Mouse (Mus musculus): Measurements from ENCODE around the gene Acsl4. TPM values are rescaled to one million over a fixed set of nuclear protein-coding genes. Genes with fewer than 3 reads are reported as not detected.

Gene Acsl4
- total and polyA plus RNA-seq, 3 experiments = 10.0 to 26.8 (median 25.9) TPM

GRCm38 (mm10) chrX:142316106-142316505, 74.2 kb downstream of the Acsl4 start:
- no peaks in the 10 kb centered on the region for H3K79me2 ChIP-seq (replicated peaks; ENCODE audit: control insufficient read depth, extremely low read depth, insufficient read depth, poor library complexity, severe bottlenecking)
- H3K27me3 ChIP-seq (replicated peaks) = no peaks in the 10 kb centered on the region
- H3K36me3 ChIP-seq (replicated peaks in 1 of 2; ENCODE audit: control insufficient read depth in 1 of 2, insufficient read depth in 1 of 2, low read length in 1 of 2) = no peaks in the 10 kb centered on the region
- H3K4me3 ChIP-seq (replicated peaks in 1 of 3; ENCODE audit: low read depth in 2 of 3, low read length in 2 of 3, poor library complexity in 1 of 3) = no peak overlapping the region
- no peaks in the 10 kb centered on the region for H3K4me1 ChIP-seq (ENCODE audit: control insufficient read depth in 1 of 2, insufficient read depth in 2 of 2)
- H3K27ac ChIP-seq (ENCODE audit: insufficient read depth, low read depth) = no peak overlapping the region
- in situ Hi-C loops (cut with MboI; ENCODE audit: low pct_ligation_motif_present, low pct_unique_long_range_greater_than_20kb, low sequenced_read_pairs) = loop anchor here (25.0 kb wide), 1 partner anchor 104 kb away; no protein-coding TSS in a partner anchor
- no peak for DNase-seq (ENCODE audit: extremely low read depth)
- no peaks in the 10 kb centered on the region for H3K9me3 ChIP-seq (replicated peaks; ENCODE audit: low read length)
- dilution Hi-C loops (cut with MboI; ENCODE audit: extremely low pct_ligation_motif_present, extremely low pct_unique_long_range_greater_than_20kb, low sequenced_read_pairs) = no loop called here
- H3K9ac ChIP-seq (ENCODE audit: insufficient read depth, low read depth) = no peak overlapping the region
- no peak overlapping the region for H3K4me2 ChIP-seq (ENCODE audit: insufficient read depth, low read depth, poor library complexity, severe bottlenecking)
- TF ChIP-seq CHD1 (IDR thresholded peaks at IDR 0.05; ENCODE audit: low read depth, low read length) (no peak), PAX5 (IDR thresholded peaks at IDR 0.05; ENCODE audit: low read length) (no peak), ZMIZ1 (IDR thresholded peaks at IDR 0.05; ENCODE audit: low read depth, low read length) (no peak), IRF4 (IDR thresholded peaks at IDR 0.05; ENCODE audit: low read depth, low read length) (no peak), ETS1 (conservative IDR thresholded peaks at IDR 0.05; ENCODE audit: low read depth, low read length) (no peak), TBP (conservative IDR thresholded peaks at IDR 0.05; ENCODE audit: low read depth, low read length) (no peak), MXI1 (IDR thresholded peaks at IDR 0.05; ENCODE audit: low read depth, low read length) (no peak), ZC3H11A (IDR thresholded peaks at IDR 0.05; ENCODE audit: low read depth, low read length) (no peak)

GRCm38 (mm10) chrX:142315270-142315669, 75.1 kb downstream of the Acsl4 start:
- Histone ChIP-seq H3K27ac (ENCODE audit: insufficient read depth, low read depth) (no peak overlapping the region), H3K36me3 (replicated peaks in 1 of 2; ENCODE audit: control insufficient read depth in 1 of 2, insufficient read depth in 1 of 2, low read length in 1 of 2) (no peaks in the 10 kb centered on the region), H3K4me1 (ENCODE audit: control insufficient read depth in 1 of 2, insufficient read depth in 2 of 2) (no peaks in the 10 kb centered on the region), H3K27me3 (replicated peaks) (no peaks in the 10 kb centered on the region), H3K79me2 (replicated peaks; ENCODE audit: control insufficient read depth, extremely low read depth, insufficient read depth, poor library complexity, severe bottlenecking) (no peaks in the 10 kb centered on the region), H3K9ac (ENCODE audit: insufficient read depth, low read depth) (no peak overlapping the region), H3K9me3 (replicated peaks; ENCODE audit: low read length) (no peaks in the 10 kb centered on the region), H3K4me2 (ENCODE audit: insufficient read depth, low read depth, poor library complexity, severe bottlenecking) (no peak overlapping the region), H3K4me3 (replicated peaks in 1 of 3; ENCODE audit: low read depth in 2 of 3, low read length in 2 of 3, poor library complexity in 1 of 3) (no peak overlapping the region)
- dilution Hi-C loops (cut with MboI; ENCODE audit: extremely low pct_ligation_motif_present, extremely low pct_unique_long_range_greater_than_20kb, low sequenced_read_pairs) (no loop called here), in situ Hi-C loops (cut with MboI; ENCODE audit: low pct_ligation_motif_present, low pct_unique_long_range_greater_than_20kb, low sequenced_read_pairs) (loop anchor here (25.0 kb wide), 1 partner anchor 103 kb away; no protein-coding TSS in a partner anchor)
- DNase-seq (ENCODE audit: extremely low read depth) = no peak
- no peak for TF ChIP-seq NRF1 (IDR thresholded peaks at IDR 0.05; ENCODE audit: low read depth, low read length)
- no peak for TF ChIP-seq PAX5 (IDR thresholded peaks at IDR 0.05; ENCODE audit: low read length)
- no peak for TF ChIP-seq MAZ (IDR thresholded peaks at IDR 0.05; ENCODE audit: low read depth, low read length)
- TF ChIP-seq POLR2A (IDR thresholded peaks at IDR 0.05; ENCODE audit: low read depth, low read length) = no peak
- TF ChIP-seq MAFK (IDR thresholded peaks at IDR 0.05; ENCODE audit: insufficient replicate concordance, low read length) = no peak
- no peak for TF ChIP-seq USF2 (conservative IDR thresholded peaks at IDR 0.05; ENCODE audit: low read depth, low read length)
- TF ChIP-seq MYC (IDR thresholded peaks at IDR 0.05; ENCODE audit: low read depth, low read length) = no peak
- no peak for TF ChIP-seq ZC3H11A (IDR thresholded peaks at IDR 0.05; ENCODE audit: low read depth, low read length)
- TF ChIP-seq JUN (IDR thresholded peaks at IDR 0.05; ENCODE audit: insufficient read depth, low read depth, low read length) = no peak
- no peak for TF ChIP-seq RAD21 (IDR thresholded peaks at IDR 0.05; ENCODE audit: low read depth, low read length)
- no peak for TF ChIP-seq SIN3A (IDR thresholded peaks at IDR 0.05; ENCODE audit: low read length)
- TF ChIP-seq KAT2A (IDR thresholded peaks at IDR 0.05; ENCODE audit: insufficient replicate concordance, low read length) = no peak
- TF ChIP-seq IRF4 (IDR thresholded peaks at IDR 0.05; ENCODE audit: low read depth, low read length) = no peak

Measured in CH12.LX (cell line).